Mouse (Mus musculus): ENCODE results near the gene Ifna1. TPM values are rescaled to one million over a fixed set of nuclear protein-coding genes. Genes with fewer than 3 reads are reported as not detected.

Gene Ifna1
- total RNA-seq, 2 experiments from 2014 or later = not detected

DNA sequence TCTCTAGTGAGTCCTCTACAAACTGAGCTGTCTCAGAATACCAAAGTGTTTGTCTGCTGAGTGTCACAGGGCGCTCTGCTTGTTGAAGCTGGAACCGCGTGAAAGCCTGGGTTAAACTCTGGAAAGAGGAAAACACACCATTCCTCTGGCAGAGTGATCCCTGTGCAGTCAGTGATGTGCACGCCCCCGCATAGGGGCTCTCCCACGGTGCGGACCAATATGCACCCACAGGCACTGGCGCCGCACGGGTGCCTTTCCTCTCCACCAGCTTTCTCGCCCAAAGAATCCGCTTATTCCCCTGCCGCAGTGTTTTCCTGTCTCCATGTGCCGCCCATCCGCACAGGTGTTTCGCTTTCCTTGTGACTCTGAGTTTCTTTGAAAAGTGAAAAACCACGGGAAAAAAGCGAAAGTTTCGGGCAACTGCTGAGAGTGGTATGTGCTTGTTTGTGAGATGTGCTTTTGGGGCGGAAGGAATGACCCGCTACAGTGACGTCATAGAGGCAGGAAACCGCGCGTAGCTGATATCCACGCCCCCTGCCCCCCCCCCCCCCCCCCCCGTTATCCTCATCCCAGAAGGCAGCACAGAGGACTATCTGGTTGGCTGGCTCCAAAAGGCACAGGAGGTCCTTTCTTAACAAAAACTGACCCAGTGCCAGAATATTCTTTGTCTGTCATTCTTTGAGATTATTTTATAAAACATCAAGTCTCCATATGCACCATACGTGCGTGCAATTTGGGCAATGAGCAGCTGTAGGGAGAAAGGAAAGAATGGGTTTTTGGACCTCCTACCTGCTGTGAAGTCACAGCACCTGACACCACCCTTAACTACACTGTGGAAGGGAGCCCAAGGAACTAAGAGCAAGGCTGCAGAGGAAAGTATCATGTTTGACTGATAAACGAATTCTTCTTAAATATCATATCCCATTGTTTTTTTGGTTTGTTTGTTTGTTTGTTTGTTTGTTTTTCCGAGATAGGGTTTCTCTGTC lies 18.3 kb downstream of the Ifna1 start:
- DNase-seq (ENCODE audit: low spot score in 2 of 2) = peak in 1 of 2 experiments; percentile 27

DNA sequence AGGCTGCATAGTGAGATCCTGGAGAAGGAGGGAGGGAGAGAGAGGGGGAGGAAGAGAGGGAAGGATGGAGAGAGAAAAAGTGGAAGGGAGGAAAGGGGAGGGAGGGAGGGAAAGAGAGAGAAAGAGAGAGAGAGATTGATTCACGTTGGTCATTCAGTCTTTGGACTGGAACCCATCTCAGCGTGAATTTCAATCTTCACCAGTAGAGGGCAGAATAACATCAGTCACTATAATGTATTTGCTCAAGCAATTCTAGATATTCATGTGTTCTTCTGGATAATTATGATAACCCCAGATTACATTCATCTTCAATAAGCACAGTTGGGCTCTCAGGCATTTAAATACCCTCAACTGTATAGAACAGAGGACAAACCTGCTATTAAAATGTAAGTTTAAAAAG lies 22.8 kb downstream of the Ifna1 start:
- DNase-seq (ENCODE audit: low spot score in 2 of 2) = peak in 1 of 2 experiments; percentile 45

DNA sequence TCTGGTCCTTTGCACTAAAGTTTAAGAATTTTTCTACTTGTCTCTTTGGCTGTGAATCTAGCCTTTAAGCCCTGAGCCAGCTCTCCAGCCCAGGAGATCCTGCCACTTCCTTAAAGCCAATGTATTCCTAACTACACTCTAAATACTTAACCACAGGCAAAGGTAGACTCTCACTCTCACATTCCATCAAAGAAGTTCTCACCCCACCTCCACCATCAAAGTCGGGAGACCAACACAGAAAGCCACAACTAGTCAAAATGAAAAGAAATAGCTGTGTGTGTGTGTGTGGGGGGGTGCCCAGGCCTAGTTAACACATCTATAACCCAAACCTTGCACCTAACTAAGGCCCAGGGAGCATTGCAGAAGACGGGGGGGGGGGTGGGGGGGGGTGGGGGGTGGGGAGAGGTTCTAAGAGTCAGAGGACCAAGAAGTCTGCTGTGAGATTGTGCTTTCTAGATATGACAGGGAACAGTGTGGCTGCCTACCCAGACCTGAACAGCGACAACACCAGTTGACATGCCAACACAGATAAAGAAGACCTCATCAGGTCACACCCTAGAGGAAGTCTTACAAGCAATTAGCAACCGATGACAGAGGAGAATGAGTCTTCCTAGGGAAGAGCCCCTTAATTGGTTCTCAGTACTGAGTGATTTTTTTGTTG lies 25.7 kb downstream of the Ifna1 start:
- DNase-seq (ENCODE audit: low spot score in 2 of 2) = no peak

DNA sequence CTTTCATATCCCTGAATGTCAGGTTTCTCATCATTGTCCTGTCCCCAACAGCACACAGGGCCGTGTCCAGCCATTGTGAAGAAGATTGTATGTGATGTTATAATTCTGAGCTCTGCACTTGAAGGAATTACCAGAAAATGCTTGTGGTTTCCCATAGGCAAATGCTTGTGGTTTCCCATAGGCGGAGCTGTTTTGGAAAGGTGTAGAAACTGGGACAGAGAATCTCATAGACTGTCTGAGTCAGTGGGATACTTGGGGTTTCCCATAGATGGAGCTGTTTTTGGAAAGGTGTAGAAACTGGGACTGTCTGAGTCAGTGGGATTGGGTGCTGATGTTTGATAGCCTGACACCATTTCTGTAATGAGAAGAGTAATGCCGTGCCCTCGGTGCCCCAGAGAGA lies 26.6 kb downstream of the Ifna1 start:
- no peak for DNase-seq (ENCODE audit: low spot score in 2 of 2)

DNA sequence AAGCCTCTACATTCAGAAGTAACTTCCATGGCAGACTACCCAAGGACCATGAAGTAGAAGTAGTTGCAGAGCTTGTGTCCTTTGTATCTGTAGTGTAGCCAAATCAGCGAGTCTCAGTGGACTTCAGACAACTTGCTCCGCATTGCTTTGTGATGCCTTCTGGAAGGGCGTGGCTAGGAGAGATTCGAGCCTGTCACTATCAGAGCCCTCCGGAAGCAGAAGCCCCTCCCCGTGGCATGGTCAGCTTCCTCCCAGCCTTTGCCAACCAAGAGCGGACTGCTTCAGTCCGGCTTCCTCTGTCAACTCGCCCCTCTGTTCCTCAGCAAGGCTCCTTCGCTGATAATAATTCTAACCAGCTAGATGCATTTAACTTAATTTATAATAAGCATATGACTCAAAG lies 28.4 kb downstream of the Ifna1 start:
- DNase-seq (ENCODE audit: low spot score in 2 of 2) = no peak

DNA sequence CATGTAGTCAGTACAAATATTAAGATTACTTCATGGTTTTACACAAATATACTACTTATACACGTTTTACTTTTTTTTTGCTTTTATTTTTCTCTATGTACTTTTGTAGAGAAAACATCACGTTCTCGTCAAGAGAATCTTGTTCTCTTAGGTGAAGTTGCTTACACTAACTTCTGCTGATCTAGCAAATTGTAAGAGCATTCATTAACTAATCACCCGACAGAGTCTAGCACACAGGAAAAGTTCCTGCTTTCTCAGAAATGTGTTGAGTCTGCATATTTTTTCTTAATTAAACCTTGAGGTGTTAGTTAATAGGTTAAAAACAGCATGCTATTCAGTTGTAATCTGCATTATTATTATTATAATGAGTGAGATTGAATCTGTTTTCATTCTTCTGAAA lies 28.9 kb downstream of the Ifna1 start:
- DNase-seq (ENCODE audit: low spot score in 2 of 2) = no peak

DNA sequence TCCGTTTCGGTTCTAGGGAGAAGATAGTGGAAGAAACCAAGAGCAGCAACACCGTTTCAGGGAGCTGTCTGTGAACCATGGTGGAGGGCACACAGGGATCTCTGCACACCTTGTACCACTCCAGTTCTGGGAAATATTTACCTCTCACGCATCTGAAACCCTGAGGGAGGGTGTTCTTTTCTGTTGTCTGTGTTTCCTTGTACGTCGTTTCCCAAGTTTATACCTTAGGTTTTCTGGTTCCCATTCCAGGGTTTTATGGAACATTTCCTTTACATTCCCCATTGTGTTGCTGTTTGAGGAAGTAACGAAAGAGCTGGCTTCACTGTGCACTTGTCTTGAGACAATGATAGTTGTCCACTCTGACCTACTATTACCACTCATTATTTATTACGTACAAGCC lies 30.2 kb downstream of the Ifna1 start, which contains the start of gene Ifne:
Gene Ifne, minus strand, starts transcription at position 101 of the 400 bp plus-strand sequence.
- no peak for DNase-seq (ENCODE audit: low spot score in 2 of 2)

DNA sequence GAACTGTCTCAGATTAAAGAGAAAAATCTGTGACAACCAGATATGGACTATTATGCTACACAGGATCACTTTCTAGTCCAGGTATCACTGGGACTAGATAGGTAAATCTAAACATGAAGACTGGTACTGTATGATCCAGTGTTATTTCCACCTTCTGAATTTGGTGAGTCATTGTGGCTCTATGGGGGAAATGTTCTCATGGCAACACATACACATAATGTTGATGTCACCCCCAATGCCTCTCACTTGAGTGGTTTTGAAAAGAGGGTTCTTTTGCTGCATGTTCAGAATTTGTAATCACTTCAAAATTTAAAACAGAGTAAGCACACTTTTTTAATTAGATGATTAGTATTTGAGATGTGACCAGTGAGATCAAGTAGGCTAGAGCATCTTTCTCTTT lies 38.3 kb downstream of the Ifna1 start:
- DNase-seq (ENCODE audit: low spot score in 2 of 2) = no peak

DNA sequence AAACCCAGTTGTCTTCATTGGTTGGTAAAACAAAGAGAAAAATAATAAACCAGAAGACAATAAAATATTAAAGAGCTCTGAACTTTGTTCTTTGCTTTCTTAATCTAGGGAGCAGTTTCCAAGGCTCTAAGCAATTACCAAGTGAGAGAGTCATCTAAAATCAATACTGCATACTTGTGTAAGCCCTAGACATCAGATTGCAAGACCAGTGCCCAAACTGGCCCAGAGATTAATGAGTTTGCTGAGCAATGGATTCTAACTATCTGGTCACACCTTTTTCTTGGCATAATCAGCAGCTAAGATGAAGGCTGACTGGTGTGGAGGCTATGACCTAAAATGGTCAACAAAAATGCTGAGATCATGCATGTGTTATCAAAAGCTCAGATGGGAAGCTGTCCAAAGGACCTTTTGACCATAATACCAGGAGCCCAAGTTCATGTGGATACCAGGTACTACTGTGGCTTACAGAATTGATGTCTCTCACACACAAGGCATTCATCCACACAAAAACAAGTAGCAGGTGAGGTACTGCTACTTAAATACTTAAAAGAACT lies 43.4 kb downstream of the Ifna1 start:
- no peak for DNase-seq (ENCODE audit: low spot score in 2 of 2)

Other genes starting within 250 kb of the Ifna1 start
- not detected for gene Ifna12, start 246.7 kb upstream of the Ifna1 start, total RNA-seq (2021)
- not detected for gene C87499, start 215.7 kb upstream of the Ifna1 start, total RNA-seq (2021)
- gene Ifna13, start 205.6 kb upstream of the Ifna1 start, total RNA-seq (2021) = not detected
- not detected for gene Ifna16, start 173.2 kb upstream of the Ifna1 start, total RNA-seq (2021)
- gene Ifna2, start 166.2 kb upstream of the Ifna1 start, total RNA-seq (2021) = not detected
- gene Ifnab, start 158.7 kb upstream of the Ifna1 start, total RNA-seq (2021) = not detected
- gene Gm26566, start 128.3 kb upstream of the Ifna1 start, total RNA-seq (2021) = 1 to 10 TPM; 1.1 to 1.6 TPM
- 100 to 1,000 TPM; 103 to 111 TPM for gene Klhl9, start 127.6 kb upstream of the Ifna1 start, total RNA-seq (2021)
- not detected for gene Gm13271, start 95.2 kb upstream of the Ifna1 start, total RNA-seq (2021)
- not detected for gene Gm13283, start 90.0 kb upstream of the Ifna1 start, total RNA-seq (2021)
- gene Gm13290, start 76.3 kb upstream of the Ifna1 start, total RNA-seq (2021) = not detected
- not detected for gene Gm13289, start 73.2 kb upstream of the Ifna1 start, total RNA-seq (2021)
- not detected for gene Gm13272, start 70.2 kb upstream of the Ifna1 start, total RNA-seq (2021)
- gene Ifnz, start 68.0 kb upstream of the Ifna1 start, total RNA-seq (2021) = not detected
- not detected for gene Gm13276, start 64.4 kb upstream of the Ifna1 start, total RNA-seq (2021)
- gene Gm13277, start 61.5 kb upstream of the Ifna1 start, total RNA-seq (2021) = not detected
- not detected for gene Gm13278, start 58.5 kb upstream of the Ifna1 start, total RNA-seq (2021)
- gene Gm13275, start 55.6 kb upstream of the Ifna1 start, total RNA-seq (2021) = not detected
- gene Gm13279, start 52.7 kb upstream of the Ifna1 start, total RNA-seq (2021) = not detected
- not detected for gene Gm13285, start 50.4 kb upstream of the Ifna1 start, total RNA-seq (2021)
- not detected for gene Gm13287, start 46.8 kb upstream of the Ifna1 start, total RNA-seq (2021)
- gene Gm13288, start 44.6 kb upstream of the Ifna1 start, total RNA-seq (2021) = not detected
- gene Ifna7, start 33.9 kb upstream of the Ifna1 start, total RNA-seq (2021) = not detected
- gene Ifna11, start 30.1 kb upstream of the Ifna1 start, total RNA-seq (2021) = not detected
- not detected for gene Ifna6, start 22.7 kb upstream of the Ifna1 start, total RNA-seq (2021)
- not detected for gene Ifna5, start 14.6 kb upstream of the Ifna1 start, total RNA-seq (2021)
- gene Ifna4, start 8.2 kb upstream of the Ifna1 start, total RNA-seq (2021) = not detected
- not detected for gene Ifne, start 30.1 kb downstream of the Ifna1 start, total RNA-seq (2021)

All from layer of hippocampus, adult 18-20 months (tissue).